Mouse (Mus musculus): ENCODE measurements around the gene Tiam1. TPM values are rescaled to one million over a fixed set of nuclear protein-coding genes. Genes with fewer than 3 reads are reported as not detected.

Tiam1 gene
- polyA plus RNA-seq, 1 experiment from 2014 or later: 11.5 TPM

- ATAC-seq (ENCODE audit: low FRiP score, low TSS enrichment): no peak
- Histone ChIP-seq H3K4me2 (replicated peaks; ENCODE audit: low read depth, low read length) (no peak overlapping the region), H3K4me1 (ENCODE audit: insufficient read depth, low read length) (peaks cover 6% of the 10 kb centered on the region; the same call in 1 of the 2 replicates), H3K9ac (replicated peaks; ENCODE audit: low read length) (no peak overlapping the region), H3K27me3 (ENCODE audit: insufficient read depth, low read length) (no peaks in the 10 kb centered on the region), H3K27ac (ENCODE audit: low read length) (no peak overlapping the region), H3K9me3 (ENCODE audit: low read length) (no peaks in the 10 kb centered on the region), H3K36me3 (ENCODE audit: insufficient read depth, low read length) (peaks cover 13% of the 10 kb centered on the region), H3K4me3 (ENCODE audit: low read length) (no peak overlapping the region)
- WGBS: 78% methylated on average over 20 of the region's 20 CpGs
These were observed 246.6 kb downstream of the Tiam1 start for GRCm38 (mm10) chr16:89896885-89897546.

- Histone ChIP-seq H3K9ac (replicated peaks; ENCODE audit: low read length) (no peak overlapping the region), H3K9me3 (ENCODE audit: low read length) (no peaks in the 10 kb centered on the region), H3K4me2 (replicated peaks; ENCODE audit: low read depth, low read length) (no peak overlapping the region), H3K4me3 (ENCODE audit: low read length) (no peak overlapping the region), H3K27ac (ENCODE audit: low read length) (no peak overlapping the region), H3K27me3 (ENCODE audit: insufficient read depth, low read length) (no peaks in the 10 kb centered on the region), H3K36me3 (ENCODE audit: insufficient read depth, low read length) (peaks cover 13% of the 10 kb centered on the region), H3K4me1 (ENCODE audit: insufficient read depth, low read length) (peaks cover 3% of the 10 kb centered on the region; the same call in 1 of the 2 replicates)
- WGBS: 78% methylated on average over 9 of the region's 9 CpGs
- ATAC-seq (ENCODE audit: low FRiP score, low TSS enrichment): no peak
These were observed 247.2 kb downstream of the Tiam1 start for GRCm38 (mm10) chr16:89896392-89896791.

- peaks cover 13% of the 10 kb centered on the region for H3K36me3 ChIP-seq (ENCODE audit: insufficient read depth, low read length)
- WGBS: 79% methylated on average over 7 of the region's 7 CpGs
- peaks cover 4% of the 10 kb centered on the region; the same call in 1 of the 2 replicates for H3K4me1 ChIP-seq (ENCODE audit: insufficient read depth, low read length)
- H3K4me2 ChIP-seq (replicated peaks; ENCODE audit: low read depth, low read length): no peak overlapping the region
- no peak overlapping the region for H3K27ac ChIP-seq (ENCODE audit: low read length)
- H3K4me3 ChIP-seq (ENCODE audit: low read length): no peak overlapping the region
- no peak for ATAC-seq (ENCODE audit: low FRiP score, low TSS enrichment)
- no peaks in the 10 kb centered on the region for H3K9me3 ChIP-seq (ENCODE audit: low read length)
- H3K27me3 ChIP-seq (ENCODE audit: insufficient read depth, low read length): no peaks in the 10 kb centered on the region
- no peak overlapping the region for H3K9ac ChIP-seq (replicated peaks; ENCODE audit: low read length)
These were observed 248.3 kb downstream of the Tiam1 start for GRCm38 (mm10) chr16:89895283-89895682.

GRCm38 (mm10) chr16:89894816-89895215 is 248.8 kb downstream of the Tiam1 start:
- 53% methylated on average over 8 of the region's 8 CpGs for WGBS
- Histone ChIP-seq H3K4me3 (ENCODE audit: low read length) (no peak overlapping the region), H3K4me2 (replicated peaks; ENCODE audit: low read depth, low read length) (no peak overlapping the region), H3K9ac (replicated peaks; ENCODE audit: low read length) (no peak overlapping the region), H3K9me3 (ENCODE audit: low read length) (no peaks in the 10 kb centered on the region), H3K27ac (ENCODE audit: low read length) (no peak overlapping the region), H3K36me3 (ENCODE audit: insufficient read depth, low read length) (peaks cover 13% of the 10 kb centered on the region), H3K27me3 (ENCODE audit: insufficient read depth, low read length) (no peaks in the 10 kb centered on the region), H3K4me1 (ENCODE audit: insufficient read depth, low read length) (peaks cover 8% of the 10 kb centered on the region; the same call in 1 of the 2 replicates)
- ATAC-seq (ENCODE audit: low FRiP score, low TSS enrichment): no peak

- Histone ChIP-seq H3K27me3 (ENCODE audit: insufficient read depth, low read length) (no peaks in the 10 kb centered on the region), H3K4me3 (ENCODE audit: low read length) (no peak overlapping the region), H3K9me3 (ENCODE audit: low read length) (peaks cover 9% of the 10 kb centered on the region; the same call in 1 of the 2 replicates), H3K9ac (replicated peaks; ENCODE audit: low read length) (no peak overlapping the region), H3K4me2 (replicated peaks; ENCODE audit: low read depth, low read length) (no peak overlapping the region), H3K36me3 (ENCODE audit: insufficient read depth, low read length) (peaks cover 3% of the 10 kb centered on the region; the same call in 1 of the 2 replicates), H3K4me1 (ENCODE audit: insufficient read depth, low read length) (peaks cover 8% of the 10 kb centered on the region; the same call in 1 of the 2 replicates), H3K27ac (ENCODE audit: low read length) (no peak overlapping the region)
- WGBS: 80% methylated on average over 17 of the region's 17 CpGs
- ATAC-seq (ENCODE audit: low FRiP score, low TSS enrichment): no peak
These were observed 252.9 kb downstream of the Tiam1 start for GRCm38 (mm10) chr16:89890515-89891189.

- Histone ChIP-seq H3K9ac (replicated peaks; ENCODE audit: low read length) (no peak overlapping the region), H3K36me3 (ENCODE audit: insufficient read depth, low read length) (peaks cover 3% of the 10 kb centered on the region; the same call in 1 of the 2 replicates), H3K9me3 (ENCODE audit: low read length) (peaks cover 9% of the 10 kb centered on the region; the same call in 1 of the 2 replicates), H3K4me3 (ENCODE audit: low read length) (no peak overlapping the region), H3K4me2 (replicated peaks; ENCODE audit: low read depth, low read length) (no peak overlapping the region), H3K4me1 (ENCODE audit: insufficient read depth, low read length) (peaks cover 8% of the 10 kb centered on the region; the same call in 1 of the 2 replicates), H3K27me3 (ENCODE audit: insufficient read depth, low read length) (no peaks in the 10 kb centered on the region), H3K27ac (ENCODE audit: low read length) (no peak overlapping the region)
- ATAC-seq (ENCODE audit: low FRiP score, low TSS enrichment): no peak; the same call in 1 of the 2 replicates
- WGBS: 63% methylated on average over 10 of the region's 10 CpGs
These were observed 253.6 kb downstream of the Tiam1 start for GRCm38 (mm10) chr16:89889890-89890462.

GRCm38 (mm10) chr16:89886561-89886960 is 257.0 kb downstream of the Tiam1 start:
- Histone ChIP-seq H3K4me2 (replicated peaks; ENCODE audit: low read depth, low read length) (no peak overlapping the region), H3K27ac (ENCODE audit: low read length) (no peak overlapping the region), H3K4me3 (ENCODE audit: low read length) (no peak overlapping the region), H3K9me3 (ENCODE audit: low read length) (peaks cover 9% of the 10 kb centered on the region; the same call in 1 of the 2 replicates), H3K27me3 (ENCODE audit: insufficient read depth, low read length) (no peaks in the 10 kb centered on the region), H3K4me1 (ENCODE audit: insufficient read depth, low read length) (peaks cover 8% of the 10 kb centered on the region; the same call in 1 of the 2 replicates), H3K9ac (replicated peaks; ENCODE audit: low read length) (no peak overlapping the region), H3K36me3 (ENCODE audit: insufficient read depth, low read length) (peaks cover 9% of the 10 kb centered on the region)
- no peak for ATAC-seq (ENCODE audit: low FRiP score, low TSS enrichment)

- peaks cover 7% of the 10 kb centered on the region; the same call in 1 of the 2 replicates for H3K4me1 ChIP-seq (ENCODE audit: insufficient read depth, low read length)
- no peak overlapping the region for H3K4me2 ChIP-seq (replicated peaks; ENCODE audit: low read depth, low read length)
- no peak overlapping the region for H3K4me3 ChIP-seq (ENCODE audit: low read length)
- ATAC-seq (ENCODE audit: low FRiP score, low TSS enrichment): no peak
- no peaks in the 10 kb centered on the region for H3K27me3 ChIP-seq (ENCODE audit: insufficient read depth, low read length)
- peaks cover 9% of the 10 kb centered on the region; the same call in 1 of the 2 replicates for H3K9me3 ChIP-seq (ENCODE audit: low read length)
- no peak overlapping the region for H3K27ac ChIP-seq (ENCODE audit: low read length)
- peaks cover 9% of the 10 kb centered on the region for H3K36me3 ChIP-seq (ENCODE audit: insufficient read depth, low read length)
- H3K9ac ChIP-seq (replicated peaks; ENCODE audit: low read length): no peak overlapping the region
- WGBS: 71% methylated on average over 9 of the region's 9 CpGs
These were observed 257.9 kb downstream of the Tiam1 start for GRCm38 (mm10) chr16:89885661-89886060.

- Histone ChIP-seq H3K36me3 (ENCODE audit: insufficient read depth, low read length) (peaks cover 9% of the 10 kb centered on the region), H3K27me3 (ENCODE audit: insufficient read depth, low read length) (no peaks in the 10 kb centered on the region), H3K27ac (ENCODE audit: low read length) (no peak overlapping the region), H3K4me1 (ENCODE audit: insufficient read depth, low read length) (no peaks in the 10 kb centered on the region), H3K9ac (replicated peaks; ENCODE audit: low read length) (no peak overlapping the region), H3K4me3 (ENCODE audit: low read length) (no peak overlapping the region), H3K4me2 (replicated peaks; ENCODE audit: low read depth, low read length) (no peak overlapping the region), H3K9me3 (ENCODE audit: low read length) (peaks cover 9% of the 10 kb centered on the region; the same call in 1 of the 2 replicates)
- no peak for ATAC-seq (ENCODE audit: low FRiP score, low TSS enrichment)
- WGBS: 93% methylated on average over 4 of the region's 4 CpGs
These were observed 259.7 kb downstream of the Tiam1 start for GRCm38 (mm10) chr16:89883897-89884296.
